Mouse (Mus musculus) cortical plate, adult 2 months (tissue): ENCODE data around the gene Asf1b. TPM values are rescaled to one million over a fixed set of nuclear protein-coding genes. Genes with fewer than 3 reads are reported as not detected.
"Not testable (repeated sequence)": the region's sequence is repeated elsewhere in the genome, so short reads cannot be mapped to it uniquely, and the experiment has no call there.

Source experiments
- H3K27ac ChIP-seq: fragments of 200-500 bp; 2 replicates; pipeline ENCODE4 v1.5.1; 2012; ENCODE audit warnings: low read length, control low read depth, inconsistent platforms; ENCODE audit not compliant: insufficient read depth
- H3K4me1 ChIP-seq: fragments of 200-500 bp; 2 replicates; pipeline ENCODE4 v1.6.1; 2011; ENCODE audit warnings: low read length; ENCODE audit not compliant: control insufficient read depth, insufficient read depth
- H3K4me3 ChIP-seq: fragments of 200-500 bp; 2 replicates; pipeline ENCODE4 v1.5.1; 2011; ENCODE audit warnings: mild to moderate bottlenecking, low read length, control low read depth; ENCODE audit not compliant: insufficient read depth
- CTCF ChIP-seq: fragments of 200-500 bp; IDR thresholded peaks from 2 replicates; pipeline ENCODE4 v1.5.1; 2011; ENCODE audit warnings: mild to moderate bottlenecking, control low read depth, low read length; ENCODE audit not compliant: insufficient read depth; ENCODE audit errors: extremely low read depth
- POLR2A ChIP-seq: fragments of 200-500 bp; IDR thresholded peaks from 2 replicates; pipeline ENCODE4 v1.6.1; 2011; ENCODE audit warnings: mild to moderate bottlenecking, low read length, control low read depth; ENCODE audit not compliant: insufficient read depth; ENCODE audit errors: extremely low read depth
- polyA plus RNA-seq: library from polyadenylated mRNA; depleted of rRNA; stranded (reverse); fragments of >200 nt; gene quantifications from 2 replicates; pipeline ENCODE4 v1.2.3, GENCODE M21; 2012

The Asf1b gene
- polyA plus RNA-seq, 1 experiment, result 1.4 TPM

DNA sequence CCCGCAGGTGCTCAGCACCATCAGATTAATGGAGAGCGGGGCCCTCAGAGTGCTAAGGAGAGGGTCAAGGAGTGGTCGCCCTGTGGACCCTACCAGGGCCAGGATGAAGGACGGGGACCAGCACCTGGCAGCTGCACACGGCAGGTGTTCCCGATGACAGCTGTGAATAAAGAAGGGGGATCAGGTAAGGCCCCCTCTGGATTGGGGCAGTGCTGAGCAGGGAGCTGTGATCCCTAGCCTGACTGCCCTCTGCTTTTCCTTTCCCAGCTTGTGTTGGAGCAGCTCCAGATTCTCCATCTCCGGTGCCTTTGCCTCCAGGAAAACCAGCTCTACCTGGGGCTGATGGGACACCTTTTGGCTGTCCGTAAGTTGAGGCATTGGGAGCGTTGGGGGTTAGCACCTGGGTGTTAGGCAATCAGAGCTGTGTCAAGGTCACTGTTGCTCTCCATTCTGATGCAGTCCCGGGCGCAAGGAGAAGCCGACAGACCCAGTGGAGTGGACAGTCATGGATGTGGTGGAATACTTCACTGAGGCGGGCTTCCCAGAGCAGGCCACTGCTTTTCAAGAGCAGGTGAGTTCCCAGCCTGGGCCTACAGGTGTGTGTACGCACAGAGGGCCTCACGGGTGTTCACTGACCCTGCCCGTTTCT is 43.9 kb downstream of the Asf1b start:
- Histone ChIP-seq H3K4me1 (peaks cover 5% of the 10 kb centered on the region), H3K4me3 (peak overlapping the region; percentile 42; the same call in 1 of the 2 replicates), H3K27ac (no peak overlapping the region)
- TF ChIP-seq CTCF, result no peak
- no peak for TF ChIP-seq POLR2A

DNA sequence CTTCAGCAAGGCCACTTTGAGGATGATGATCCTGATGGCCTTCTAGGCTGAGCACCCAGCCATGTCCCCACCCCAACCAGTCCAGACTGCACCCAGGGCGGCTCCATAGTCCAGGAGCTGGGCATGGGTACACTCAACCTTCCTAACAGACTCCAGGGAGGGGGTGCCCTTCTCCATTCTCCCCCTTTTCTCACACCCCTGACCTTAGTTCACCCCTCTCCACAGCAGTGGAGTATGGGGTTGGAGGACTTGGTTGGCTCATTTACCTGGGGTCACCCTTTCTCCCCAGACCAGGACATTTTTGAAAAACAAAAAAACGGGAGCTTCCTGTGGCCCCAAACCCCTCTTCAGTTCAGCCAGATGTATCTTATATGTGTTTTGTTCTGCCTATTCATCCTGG is 44.5 kb downstream of the Asf1b start:
- Histone ChIP-seq H3K4me3 (no peak overlapping the region), H3K4me1 (peaks cover 5% of the 10 kb centered on the region), H3K27ac (no peak overlapping the region)
- TF ChIP-seq CTCF (no peak), POLR2A (no peak)

DNA sequence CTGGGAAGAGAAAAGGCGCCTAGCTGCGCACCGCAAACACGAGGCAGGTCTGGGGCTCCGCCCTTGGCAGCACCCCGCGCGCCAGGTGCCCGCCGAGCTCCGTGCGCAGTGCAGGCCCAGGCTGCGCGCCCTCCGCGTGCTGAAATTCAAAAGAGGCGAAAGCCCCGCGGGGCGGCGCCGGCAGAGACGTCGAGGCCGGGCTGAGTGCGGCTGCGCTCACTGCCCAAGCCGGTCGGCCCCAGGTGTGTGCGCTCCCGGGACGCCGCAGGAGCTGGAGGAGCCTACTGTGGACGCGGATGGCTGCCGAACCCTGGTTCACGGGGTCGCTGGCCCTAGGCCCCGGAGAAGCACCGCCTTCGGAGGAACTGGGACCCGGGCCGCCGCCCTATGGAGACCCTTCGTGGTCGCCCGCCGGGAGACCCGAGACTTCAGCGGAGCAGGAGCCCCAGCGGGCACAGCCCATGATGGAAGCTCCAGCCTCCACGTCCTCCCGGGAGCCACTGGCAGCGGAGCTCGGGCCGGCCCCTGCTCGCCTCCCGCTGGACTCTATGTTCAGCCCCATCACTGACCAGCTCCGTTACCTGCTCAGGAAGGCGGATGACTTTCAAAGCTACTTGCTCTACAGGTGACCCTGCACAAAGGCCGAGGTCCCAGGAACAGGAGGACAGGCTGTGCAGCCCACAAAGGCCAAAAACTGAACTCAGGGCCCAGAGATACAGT is 46.1 kb downstream of the Asf1b start, which contains the start of gene 1700067K01Rik:
TSS of gene 1700067K01Rik (plus strand) at position 222 of the 720 bp plus-strand sequence.
- peaks cover 5% of the 10 kb centered on the region for H3K4me1 ChIP-seq
- no peak within 1 kb of the TSS for H3K27ac ChIP-seq
- TF ChIP-seq CTCF, result no peak
- TF ChIP-seq POLR2A, result no peak
- H3K4me3 ChIP-seq, result no peak within 1 kb of the TSS

DNA sequence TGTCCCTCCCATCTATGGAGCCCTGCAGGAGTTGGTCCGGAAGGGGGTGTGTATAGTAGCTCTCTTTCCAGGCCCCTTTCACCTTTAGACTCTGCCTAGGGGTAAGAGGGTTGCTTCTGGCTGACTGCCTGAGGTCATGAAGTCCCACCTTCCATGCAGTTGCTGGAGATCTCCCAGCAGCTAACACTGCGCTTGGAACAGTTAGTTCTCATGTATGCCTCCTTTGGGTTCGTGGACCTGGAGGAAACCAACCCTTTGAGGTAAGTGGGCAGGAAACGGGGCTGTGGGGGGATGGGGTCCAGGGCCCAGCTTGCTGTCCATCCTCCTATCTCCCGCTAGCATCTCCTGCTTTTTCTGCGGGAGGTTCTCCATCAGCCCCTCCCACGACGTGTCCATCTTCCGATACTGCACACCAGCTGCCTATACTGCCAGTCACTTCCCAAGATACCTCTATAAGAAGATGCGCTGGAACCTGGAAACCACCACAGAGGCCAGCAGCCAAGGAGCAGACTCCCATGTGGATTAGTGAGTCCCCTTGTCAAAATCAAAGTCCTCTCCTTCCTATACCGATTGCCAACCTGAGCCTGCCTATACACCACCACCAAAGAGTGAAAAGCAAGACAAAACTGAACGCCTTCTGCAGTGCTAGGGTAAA is 47.8 kb downstream of the Asf1b start:
- Histone ChIP-seq H3K4me3 (no peak overlapping the region), H3K27ac (no peak overlapping the region), H3K4me1 (peaks cover 5% of the 10 kb centered on the region)
- no peak for TF ChIP-seq CTCF
- no peak for TF ChIP-seq POLR2A

DNA sequence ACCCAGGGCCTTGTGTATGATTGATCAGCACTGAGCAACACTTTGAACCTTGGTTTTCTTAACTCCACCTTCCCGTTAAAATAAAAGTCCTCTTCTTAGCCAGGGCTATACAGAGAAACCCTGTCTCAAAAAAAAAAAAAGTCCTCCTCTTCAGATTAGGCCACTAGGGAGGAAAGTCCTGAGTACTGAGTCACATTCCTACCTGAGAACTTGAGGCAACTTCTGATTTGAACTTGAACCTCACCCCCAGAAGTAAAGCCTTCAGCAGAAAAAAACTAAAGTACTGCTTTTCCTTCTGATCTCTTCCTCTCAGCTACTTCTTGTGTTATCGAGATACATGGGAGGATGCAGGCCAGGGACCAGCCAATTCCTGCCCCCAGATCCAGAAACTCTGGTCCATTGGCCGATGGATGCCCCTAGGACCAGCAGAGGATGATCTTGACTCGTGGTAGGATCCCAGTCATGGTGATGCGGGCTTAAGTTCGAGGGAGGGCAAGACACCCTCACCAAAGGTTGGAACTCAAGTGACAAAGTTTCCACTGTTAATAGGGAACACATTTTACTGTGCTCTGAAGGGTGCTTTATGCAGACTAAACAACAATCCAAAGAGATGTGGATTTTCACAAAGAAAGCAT is 48.4 kb downstream of the Asf1b start:
- no peak for TF ChIP-seq POLR2A
- no peak for TF ChIP-seq CTCF
- H3K4me1 ChIP-seq, result peaks cover 5% of the 10 kb centered on the region
- peak overlapping the region; percentile 67; the same call in 1 of the 2 replicates for H3K4me3 ChIP-seq
- no peak overlapping the region for H3K27ac ChIP-seq

DNA sequence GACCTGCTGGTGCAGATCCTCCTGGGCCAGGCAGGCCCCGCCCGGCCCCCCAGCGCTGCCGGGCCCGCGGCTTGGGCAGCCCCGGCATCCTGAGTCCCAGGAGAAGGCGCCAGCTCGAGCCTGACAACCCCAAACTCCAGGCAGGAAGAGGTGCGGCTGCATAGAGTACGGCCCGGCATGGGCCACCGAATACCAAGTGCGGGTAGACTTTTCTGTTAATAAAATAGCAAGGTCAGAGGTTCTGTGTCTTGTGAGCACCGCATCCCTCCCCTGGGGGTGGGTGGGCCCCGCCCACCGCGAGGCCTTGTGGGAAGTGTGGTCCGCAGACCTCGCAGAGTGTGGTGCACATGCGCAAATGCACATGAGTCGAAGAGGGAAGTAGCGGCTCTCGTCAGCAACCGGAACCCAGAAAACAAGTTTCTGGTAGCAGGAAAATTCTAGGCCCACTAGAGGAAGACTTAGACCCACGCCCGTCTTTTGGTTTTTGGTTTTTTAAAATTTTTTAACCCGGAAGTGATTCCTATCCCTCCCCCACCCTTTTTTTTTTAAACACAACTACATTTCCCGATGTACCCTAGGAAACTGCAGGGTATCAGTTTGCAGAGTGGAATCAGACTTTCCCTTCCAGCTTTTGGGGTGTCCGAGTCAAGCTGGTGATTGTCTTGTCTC is 49.4 kb downstream of the Asf1b start:
- TF ChIP-seq CTCF (no peak), POLR2A (peak; percentile 74)
- peak overlapping the region; percentile 52 for H3K27ac ChIP-seq
- H3K4me1 ChIP-seq, result peaks cover 5% of the 10 kb centered on the region
- peak overlapping the region; percentile 67 for H3K4me3 ChIP-seq

DNA sequence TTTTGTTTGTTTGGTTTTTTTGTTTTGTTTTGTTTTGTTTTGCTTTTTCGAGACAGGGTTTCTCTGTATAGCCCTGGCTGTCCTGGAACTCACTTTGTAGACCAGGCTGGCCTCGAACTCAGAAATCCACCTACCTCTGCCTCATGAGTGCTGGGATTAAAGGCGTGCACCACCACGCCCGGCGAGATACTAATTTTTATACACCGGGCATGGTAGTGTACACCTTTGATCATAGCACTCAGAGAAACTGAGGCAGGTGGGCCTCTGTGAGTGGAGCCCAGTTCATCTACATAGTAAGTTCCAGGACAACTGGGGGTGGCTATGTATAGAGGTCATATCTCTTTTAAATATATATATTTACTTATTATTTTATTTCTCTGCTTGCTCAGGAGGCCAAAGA is 50.2 kb downstream of the Asf1b start:
- not testable (repeated sequence) for H3K27ac ChIP-seq, H3K4me1 ChIP-seq, H3K4me3 ChIP-seq

DNA sequence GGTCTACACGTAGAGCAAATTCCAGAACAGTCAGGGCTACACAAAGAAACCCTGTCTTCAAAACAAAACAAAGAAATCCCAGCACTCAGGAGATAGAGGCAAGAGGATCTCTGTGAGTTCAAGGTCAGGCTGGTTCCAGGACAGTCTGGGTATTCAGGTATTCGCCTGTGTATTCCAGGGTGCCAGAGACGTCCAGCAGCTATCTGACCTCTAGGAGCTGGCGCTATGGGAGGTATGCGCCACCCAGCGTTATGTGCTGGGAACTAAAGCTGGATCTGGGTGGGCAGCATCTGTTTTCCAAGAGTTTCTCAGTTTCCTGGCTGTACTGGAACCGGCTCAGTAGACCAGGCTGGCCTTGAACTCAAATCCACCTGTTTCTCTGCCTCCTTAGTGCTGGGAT is 53.1 kb downstream of the Asf1b start:
- peak; percentile 22; the same call in 1 of the 2 replicates for TF ChIP-seq CTCF
- no peak for TF ChIP-seq POLR2A
- Histone ChIP-seq H3K27ac (no peak overlapping the region), H3K4me3 (no peak overlapping the region), H3K4me1 (peaks cover 5% of the 10 kb centered on the region)

DNA sequence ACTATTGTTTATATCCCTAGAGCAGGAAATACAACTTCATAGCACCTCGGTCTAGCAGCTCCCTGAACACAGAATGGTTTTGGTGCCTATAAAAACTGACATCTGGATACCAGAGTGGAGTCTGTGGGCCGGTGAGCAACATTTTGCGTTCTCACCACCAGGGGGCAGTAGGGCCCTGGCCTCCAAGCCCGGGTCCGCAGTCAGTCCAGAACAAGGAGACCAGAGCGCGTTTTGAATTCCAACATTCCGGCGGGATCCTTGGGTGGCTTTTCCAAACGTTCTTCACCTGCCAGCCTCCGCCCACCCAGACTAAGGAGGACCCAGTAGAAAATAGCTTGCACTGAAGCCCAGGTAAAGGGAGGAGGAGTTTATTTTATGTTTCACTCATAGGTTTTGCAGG is 54.6 kb downstream of the Asf1b start:
- no peaks in the 10 kb centered on the region; the same call in 1 of the 2 replicates for H3K4me1 ChIP-seq
- TF ChIP-seq POLR2A (no peak), CTCF (peak; percentile 83)
- no peak overlapping the region for H3K27ac ChIP-seq
- no peak overlapping the region for H3K4me3 ChIP-seq
